Mouse (Mus musculus) neutrophil, adult 65 days (primary cell): ENCODE data around the gene Olfr434. TPM values are rescaled to one million over a fixed set of nuclear protein-coding genes. Genes with fewer than 3 reads are reported as not detected.

ENCODE experiments used
- total RNA-seq: library from RNA; stranded (reverse); gene quantifications from 2 replicates; pipeline ENCODE4 v1.2.4, GENCODE M21; 2023

Olfr434 gene
- not detected in 2 replicates for total RNA-seq

DNA sequence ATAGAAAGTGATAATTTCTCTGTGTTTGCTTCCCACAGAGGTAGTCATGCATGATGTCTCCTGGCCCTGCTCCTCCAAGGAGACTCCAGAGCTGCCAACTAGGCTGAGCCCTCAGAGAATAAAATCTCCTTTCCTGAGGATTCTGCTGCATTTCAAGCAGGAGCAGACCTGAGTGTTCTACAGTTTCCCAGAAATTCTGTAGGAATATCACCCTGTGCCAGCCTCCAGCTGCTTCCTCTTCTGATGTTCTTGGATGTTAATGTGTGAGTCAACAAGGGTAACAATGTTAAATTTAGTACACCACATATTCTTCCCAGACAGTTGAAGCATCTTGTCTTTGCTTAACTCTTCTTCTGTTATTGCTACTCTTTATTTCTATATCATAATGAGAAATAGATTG lies at the start of gene Olfr434:
TSS of gene Olfr434 (plus strand) at position 149 of the 400 bp plus-strand sequence.

DNA sequence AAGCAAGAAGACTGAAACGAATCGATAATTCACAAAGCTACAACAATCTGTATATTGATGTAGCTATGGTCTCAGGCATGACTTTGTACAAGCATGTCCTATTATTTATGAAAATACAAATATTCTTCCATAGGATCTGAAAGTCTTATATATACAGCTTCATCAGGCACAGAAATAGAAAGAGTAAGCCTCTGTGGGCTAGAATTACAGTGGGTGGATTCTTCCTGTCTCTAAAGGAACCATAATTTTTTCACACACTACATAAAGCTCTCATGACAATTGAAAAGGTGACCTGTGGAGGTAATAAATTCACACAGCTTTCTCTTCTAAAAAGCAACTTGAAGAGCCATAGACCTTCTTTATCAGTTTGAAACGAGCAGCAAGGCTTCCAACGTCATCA lies 41.0 kb upstream of the Olfr434 start, which contains the start of gene Olfr13:
TSS of gene Olfr13 (plus strand) at position 301 of the 400 bp plus-strand sequence.

DNA sequence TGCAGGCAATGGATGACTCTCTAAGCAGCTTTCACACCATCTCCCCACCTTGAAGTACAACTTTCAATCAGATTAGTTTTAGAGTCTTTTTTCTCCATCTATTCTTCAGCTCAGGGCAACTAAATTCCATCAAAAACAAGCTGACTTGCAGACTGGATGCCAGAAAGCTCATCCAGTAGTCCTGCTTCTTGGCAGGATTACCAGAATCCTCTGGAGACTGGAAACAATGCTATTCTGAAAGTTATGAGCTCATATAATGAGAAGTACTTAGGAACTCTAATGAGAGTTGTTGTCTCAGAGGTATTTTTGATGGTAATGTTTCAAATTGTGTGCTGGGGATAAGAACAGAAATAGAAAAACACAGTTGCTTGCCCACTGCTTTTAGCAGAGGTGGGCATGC lies 16.0 kb upstream of the Olfr434 start, which contains the start of gene Olfr435:
TSS of gene Olfr435 (plus strand) at position 366 of the 400 bp plus-strand sequence.

GRCm38 (mm10) chr6:43231255-43231654 lies 18.4 kb downstream of the Olfr434 start, which contains the start of gene Olfr47:
Gene Olfr47 (plus strand): TSS chr6:43231529.

DNA sequence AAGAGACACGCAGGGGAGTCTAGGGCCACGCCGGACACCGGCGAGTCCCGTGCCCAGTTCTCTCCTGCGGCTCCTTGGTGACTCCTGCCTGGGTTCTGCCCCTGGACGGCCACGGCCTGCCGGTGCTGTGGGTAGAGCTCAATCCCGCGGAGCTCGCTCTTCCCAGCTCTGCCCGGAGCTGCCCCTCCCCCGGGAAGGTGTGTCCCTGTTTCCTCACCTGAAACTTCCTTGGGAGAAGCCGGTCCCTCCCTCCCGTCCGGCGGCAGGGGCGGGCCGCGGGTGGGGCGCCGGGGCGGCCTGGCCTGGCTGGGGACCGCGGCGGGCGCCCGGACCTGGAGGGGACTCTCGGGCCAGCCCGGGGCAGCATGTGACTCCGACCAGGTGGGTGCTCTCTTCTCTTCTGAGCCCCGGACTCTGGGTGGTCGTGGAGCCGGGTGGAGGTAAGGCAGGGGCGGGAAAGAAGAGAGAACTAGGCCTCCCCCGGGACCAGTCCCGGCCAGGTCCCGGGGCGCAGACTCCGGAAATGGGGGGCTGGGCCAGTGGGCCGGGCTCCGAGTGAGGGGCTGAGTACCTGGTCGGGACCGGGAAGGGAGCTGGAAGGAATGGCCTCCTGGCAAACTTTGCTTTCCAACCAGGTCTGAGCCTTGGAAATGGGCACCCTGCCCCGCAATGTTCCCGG lies 52.7 kb downstream of the Olfr434 start, which contains the start of gene Arhgef5:
TSS of gene Arhgef5 (plus strand) at position 220 of the 679 bp plus-strand sequence.

Other genes with a start within 250 kb of the Olfr434 start
- not detected in 2 replicates for gene Olfr441, start 106.7 kb upstream of the Olfr434 start, total RNA-seq
- gene Olfr237-ps1, start 66.5 kb upstream of the Olfr434 start, total RNA-seq: not detected in 2 replicates
- not detected in 2 replicates for gene Olfr437, start 49.7 kb upstream of the Olfr434 start, total RNA-seq
- not detected in 2 replicates for gene Olfr13, start 40.9 kb upstream of the Olfr434 start, total RNA-seq
- not detected in 2 replicates for gene Olfr435, start 15.9 kb upstream of the Olfr434 start, total RNA-seq
- not detected in 2 replicates for gene Olfr47, start 18.5 kb downstream of the Olfr434 start, total RNA-seq
- gene Arhgef5, start 52.6 kb downstream of the Olfr434 start, total RNA-seq: 0.60 and 0.88 TPM in 2 replicates
- gene Nobox, start 96.5 kb downstream of the Olfr434 start, total RNA-seq: not detected in 2 replicates